Mouse (Mus musculus): ENCODE measurements around the gene Nav2. TPM values are rescaled to one million over a fixed set of nuclear protein-coding genes. Genes with fewer than 3 reads are reported as not detected.

Gene Nav2
- total RNA-seq, 2 experiments from 2014 or later = 26.1 to 38.7 TPM

- ATAC-seq (replicated peaks; ENCODE audit: poor library complexity, severe bottlenecking) = no peak
Measured at GRCm38 (mm10) chr7:49041334-49042070, 133.0 kb downstream of the Nav2 start.

GRCm38 (mm10) chr7:49045499-49046346 lies 137.2 kb downstream of the Nav2 start:
- no peak for ATAC-seq (replicated peaks; ENCODE audit: poor library complexity, severe bottlenecking)

GRCm38 (mm10) chr7:49046347-49046989 lies 138.0 kb downstream of the Nav2 start:
- ATAC-seq (replicated peaks; ENCODE audit: poor library complexity, severe bottlenecking) = no peak

GRCm38 (mm10) chr7:49047336-49047735 lies 138.8 kb downstream of the Nav2 start:
- ATAC-seq (replicated peaks; ENCODE audit: poor library complexity, severe bottlenecking) = peak; percentile 77

GRCm38 (mm10) chr7:49052871-49053618 lies 144.5 kb downstream of the Nav2 start:
- ATAC-seq (replicated peaks; ENCODE audit: poor library complexity, severe bottlenecking) = no peak

GRCm38 (mm10) chr7:49055273-49055672 lies 146.8 kb downstream of the Nav2 start:
- no peak for ATAC-seq (replicated peaks; ENCODE audit: poor library complexity, severe bottlenecking)

GRCm38 (mm10) chr7:49058304-49059012 lies 149.9 kb downstream of the Nav2 start:
- ATAC-seq (replicated peaks; ENCODE audit: poor library complexity, severe bottlenecking) = no peak

GRCm38 (mm10) chr7:49064792-49065521 lies 156.4 kb downstream of the Nav2 start:
- 0 out of 2 replicates have a peak, but pooled peaks have one; percentile 22 for ATAC-seq (replicated peaks; ENCODE audit: poor library complexity, severe bottlenecking)

- no peak for ATAC-seq (replicated peaks; ENCODE audit: poor library complexity, severe bottlenecking)
Measured at GRCm38 (mm10) chr7:49065621-49066475, 157.3 kb downstream of the Nav2 start.

GRCm38 (mm10) chr7:49066828-49067227 lies 158.3 kb downstream of the Nav2 start:
- ATAC-seq (replicated peaks; ENCODE audit: poor library complexity, severe bottlenecking) = peak; percentile 15; the same call in 1 of the 2 replicates

GRCm38 (mm10) chr7:49069396-49069961 lies 161.0 kb downstream of the Nav2 start:
- no peak for ATAC-seq (replicated peaks; ENCODE audit: poor library complexity, severe bottlenecking)

GRCm38 (mm10) chr7:49070621-49071020 lies 162.1 kb downstream of the Nav2 start:
- peak; percentile 61 for ATAC-seq (replicated peaks; ENCODE audit: poor library complexity, severe bottlenecking)

GRCm38 (mm10) chr7:49071141-49071567 lies 162.6 kb downstream of the Nav2 start:
- ATAC-seq (replicated peaks; ENCODE audit: poor library complexity, severe bottlenecking) = no peak

- no peak for ATAC-seq (replicated peaks; ENCODE audit: poor library complexity, severe bottlenecking)
Measured at GRCm38 (mm10) chr7:49075333-49075934, 166.9 kb downstream of the Nav2 start.

GRCm38 (mm10) chr7:49076283-49076694 lies 167.8 kb downstream of the Nav2 start:
- no peak for ATAC-seq (replicated peaks; ENCODE audit: poor library complexity, severe bottlenecking)

- ATAC-seq (replicated peaks; ENCODE audit: poor library complexity, severe bottlenecking) = no peak
Measured at GRCm38 (mm10) chr7:49078930-49079329, 170.4 kb downstream of the Nav2 start.

GRCm38 (mm10) chr7:49082585-49083165 lies 174.2 kb downstream of the Nav2 start:
- no peak for ATAC-seq (replicated peaks; ENCODE audit: poor library complexity, severe bottlenecking)

All from granulocyte monocyte progenitor cell, adult 5-6 weeks (primary cell).